Comparison of ENCODE assay signal across 22 mouse cellular contexts in genomic region chr2:9095317-9095716, GRCm38 (mm10).
"Had no signal": no experiment of that assay in that cellular context is flagged by ENCODE, and none has a peak within 500 bp of the region (broad histone marks: within the 10 kb centered on the region; RNA-seq: fewer than 3 reads in every experiment).

No protein-coding gene starts in this region.

- H3K27ac ChIP-seq: lung, embryonic 15.5 days; macrophage; midbrain, embryonic 10.5 days; midbrain, embryonic 12.5 days; neural tube, embryonic 13.5 days; neural tube, embryonic 15.5 days had no signal

- DNase-seq: liver, postnatal 0 days; lung, adult 2 months; lung, postnatal 14 days; lung, postnatal 36 days; midbrain, embryonic 14.5 days; retina, postnatal 1 day; right cerebral cortex, adult 18-20 months; right cerebral cortex, postnatal 25 days; right cerebral cortex, postnatal 4 days; spleen, adult 18-20 months; thymus, adult 2 months; thymus, postnatal 25 days; thymus, postnatal 4 days had no signal

- H3K4me2 ChIP-seq: lung, embryonic 15.5 days; midbrain, embryonic 12.5 days; neural tube, embryonic 13.5 days; neural tube, embryonic 15.5 days had no signal

- H3K4me1 ChIP-seq: lung, embryonic 15.5 days; midbrain, embryonic 10.5 days; midbrain, embryonic 12.5 days; neural tube, embryonic 13.5 days; neural tube, embryonic 15.5 days had no signal

- ATAC-seq: liver, postnatal 0 days; lung, postnatal 0 days; midbrain, embryonic 16.5 days had no signal

- H3K36me3 ChIP-seq: lung, embryonic 15.5 days; midbrain, embryonic 10.5 days; midbrain, embryonic 12.5 days; neural tube, embryonic 13.5 days; neural tube, embryonic 15.5 days had no signal

- H3K4me3 ChIP-seq: lung, embryonic 15.5 days; midbrain, embryonic 10.5 days; midbrain, embryonic 12.5 days; myocyte; neural tube, embryonic 13.5 days; neural tube, embryonic 15.5 days had no signal

- H3K9me3 ChIP-seq: lung, embryonic 15.5 days; midbrain, embryonic 10.5 days; midbrain, embryonic 12.5 days; neural tube, embryonic 13.5 days; neural tube, embryonic 15.5 days had no signal

- H3K27me3 ChIP-seq: lung, embryonic 15.5 days; midbrain, embryonic 12.5 days; neural tube, embryonic 13.5 days; neural tube, embryonic 15.5 days had no signal

- H3K9ac ChIP-seq: liver, postnatal 0 days; lung, embryonic 15.5 days; midbrain, embryonic 12.5 days; neural tube, embryonic 13.5 days; neural tube, embryonic 15.5 days had no signal
